Mouse (Mus musculus) C2C12 (cell line): Measurements from ENCODE around the gene C1qtnf1. TPM values are rescaled to one million over a fixed set of nuclear protein-coding genes. Genes with fewer than 3 reads are reported as not detected.
A peak's percentile ranks its signal among the peaks of the same experiment; 100 is the strongest.

ENCODE experiments used
- H3K27me3 ChIP-seq: one replicate; pipeline ENCODE4 v1.6.1; 2011; ENCODE audit not compliant: control insufficient read depth, insufficient read depth, insufficient read length
- H3K36me3 ChIP-seq: one replicate; pipeline ENCODE4 v1.6.1; 2011; ENCODE audit not compliant: control insufficient read depth, insufficient read depth
- H3K4me3 ChIP-seq: one replicate; pipeline ENCODE4 v1.5.1; 2011; ENCODE audit warnings: mild to moderate bottlenecking, control low read depth; ENCODE audit not compliant: poor library complexity, insufficient read depth, severe bottlenecking
- H3K79me2 ChIP-seq: one replicate; pipeline ENCODE4 v1.6.1; 2011; ENCODE audit not compliant: control insufficient read depth, insufficient read depth
- H3K79me3 ChIP-seq: one replicate; pipeline ENCODE4 v1.6.1; 2011; ENCODE audit warnings: low read depth, control low read depth
- H3ac ChIP-seq: one replicate; pipeline ENCODE3; 2011; ENCODE audit warnings: low read depth; ENCODE audit not compliant: control insufficient read depth, insufficient read length
- CEBPB ChIP-seq: IDR thresholded peaks from one replicate; pipeline ENCODE4 v1.6.1; 2011; ENCODE audit warnings: low read depth, mild to moderate bottlenecking, control low read depth, moderate library complexity
- CTCF ChIP-seq: IDR thresholded peaks from one replicate; pipeline ENCODE4 v1.5.1; 2011; ENCODE audit not compliant: control insufficient read depth, insufficient read depth, insufficient read length
- FOSL1 ChIP-seq: IDR thresholded peaks from one replicate; pipeline ENCODE4 v1.8.0; 2011; ENCODE audit warnings: mild to moderate bottlenecking, low read length; ENCODE audit not compliant: poor library complexity, insufficient read depth, severe bottlenecking
- MAX ChIP-seq: IDR thresholded peaks from one replicate; pipeline ENCODE4 v1.6.1; 2011; ENCODE audit warnings: mild to moderate bottlenecking, control low read depth
- MYOD1 ChIP-seq: IDR thresholded peaks from one replicate; pipeline ENCODE4 v1.6.1; 2011; ENCODE audit warnings: low read depth; ENCODE audit not compliant: control insufficient read depth, insufficient read length
- MYOG ChIP-seq: IDR thresholded peaks from one replicate; pipeline ENCODE4 v1.6.1; 2011; ENCODE audit not compliant: control insufficient read depth, insufficient read length; ENCODE audit errors: extremely low read depth
- USF1 ChIP-seq: IDR thresholded peaks from one replicate; pipeline ENCODE4 v1.6.1; 2011; ENCODE audit warnings: low read depth, mild to moderate bottlenecking, control low read depth, moderate library complexity
- polyA plus RNA-seq: library from polyadenylated mRNA; unstranded; fragments of >200 nt; fragmentation: generic; extraction: Trizol; gene quantifications from one replicate; pipeline ENCODE4 v1.2.1, GENCODE M21; 2012; ENCODE audit warnings: missing spikeins

Gene C1qtnf1
- polyA plus RNA-seq, 1 experiment: 2.0 TPM

DNA sequence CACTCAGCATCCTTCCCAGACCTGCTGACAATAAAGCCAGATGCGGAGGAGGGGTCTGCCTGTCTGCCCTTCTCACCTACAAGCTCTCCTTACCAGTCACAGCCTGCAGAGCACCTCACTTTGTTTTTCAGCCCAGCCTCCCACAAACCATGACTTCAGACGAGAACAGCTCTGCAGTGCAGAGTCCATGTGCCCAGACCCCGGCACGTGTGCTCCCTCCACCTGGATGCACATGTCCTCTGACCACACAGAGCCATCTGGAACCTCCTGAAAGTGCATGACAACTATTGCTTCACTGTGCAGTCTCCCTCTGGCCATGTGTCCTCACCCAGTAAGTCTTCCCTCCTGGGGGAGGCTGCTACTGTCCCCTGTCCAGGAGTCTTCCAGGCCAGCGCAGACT is 13.7 kb upstream of the C1qtnf1 start:
- Histone ChIP-seq H3K36me3 (peaks cover 26% of the 10 kb centered on the region), H3K27me3 (no peaks in the 10 kb centered on the region), H3K79me2 (peaks cover 28% of the 10 kb centered on the region), H3ac (no peak overlapping the region), H3K79me3 (peaks cover 11% of the 10 kb centered on the region), H3K4me3 (no peak overlapping the region)
- TF ChIP-seq MYOD1 (no peak), CTCF (no peak), FOSL1 (no peak), MYOG (no peak), MAX (no peak), USF1 (no peak), CEBPB (no peak)

GRCm38 (mm10) chr11:118415630-118416029 is 12.4 kb upstream of the C1qtnf1 start:
- Histone ChIP-seq H3K27me3 (no peaks in the 10 kb centered on the region), H3K4me3 (no peak overlapping the region), H3K79me2 (peaks cover 28% of the 10 kb centered on the region), H3ac (no peak overlapping the region), H3K79me3 (peaks cover 11% of the 10 kb centered on the region), H3K36me3 (peaks cover 13% of the 10 kb centered on the region)
- TF ChIP-seq CEBPB: no peak
- no peak for TF ChIP-seq MAX
- no peak for TF ChIP-seq MYOG
- no peak for TF ChIP-seq MYOD1
- TF ChIP-seq FOSL1: no peak
- no peak for TF ChIP-seq USF1
- TF ChIP-seq CTCF: no peak

DNA sequence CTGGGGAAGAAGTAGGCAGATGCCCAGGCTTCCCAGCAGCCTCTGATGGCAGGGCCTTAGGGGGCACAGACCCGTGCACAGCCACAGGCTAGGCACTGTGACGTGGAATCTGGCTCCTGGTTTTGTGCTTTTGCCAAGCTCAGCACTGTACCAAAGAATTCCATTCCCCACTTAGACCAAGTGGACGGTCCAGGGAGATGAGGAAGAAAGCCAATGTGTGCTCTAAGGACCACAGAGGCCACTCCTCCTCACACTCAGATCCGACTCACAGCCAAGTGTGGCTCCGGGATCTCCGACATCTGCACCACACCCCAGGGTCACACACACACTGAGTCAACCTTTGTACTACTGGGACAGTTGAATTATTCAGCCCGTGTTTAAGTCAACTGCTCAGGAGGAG is 12.0 kb upstream of the C1qtnf1 start:
- Histone ChIP-seq H3K27me3 (no peaks in the 10 kb centered on the region), H3K79me3 (peaks cover 11% of the 10 kb centered on the region), H3K36me3 (peaks cover 9% of the 10 kb centered on the region), H3K4me3 (no peak overlapping the region), H3K79me2 (peaks cover 28% of the 10 kb centered on the region), H3ac (no peak overlapping the region)
- TF ChIP-seq FOSL1: no peak
- TF ChIP-seq CTCF: no peak
- TF ChIP-seq MYOG: no peak
- TF ChIP-seq USF1: no peak
- TF ChIP-seq CEBPB: no peak
- no peak for TF ChIP-seq MYOD1
- no peak for TF ChIP-seq MAX

DNA sequence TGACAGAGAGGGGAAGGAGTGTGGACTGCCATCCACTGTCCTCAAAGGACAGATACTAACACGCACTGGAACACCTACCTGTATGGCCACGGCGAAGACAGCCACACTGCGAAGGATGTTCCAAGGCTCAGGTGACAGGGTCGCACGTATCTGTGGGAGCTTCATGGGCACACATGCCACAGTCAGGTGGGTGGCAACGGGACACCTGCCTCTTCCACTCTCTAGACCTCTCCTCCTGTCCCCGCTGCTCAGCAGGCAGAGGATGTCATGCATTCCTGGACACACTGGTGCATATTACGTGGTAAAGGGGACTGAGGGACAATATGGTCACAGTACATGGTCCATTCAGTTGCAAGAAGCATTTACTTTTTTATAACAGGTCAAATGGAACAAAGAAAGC is 10.5 kb upstream of the C1qtnf1 start:
- H3K79me3 ChIP-seq: peaks cover 11% of the 10 kb centered on the region
- H3K27me3 ChIP-seq: no peaks in the 10 kb centered on the region
- no peak overlapping the region for H3K4me3 ChIP-seq
- H3K79me2 ChIP-seq: peaks cover 28% of the 10 kb centered on the region
- peaks cover 9% of the 10 kb centered on the region for H3K36me3 ChIP-seq
- TF ChIP-seq MYOG (no peak), CEBPB (no peak), FOSL1 (no peak), USF1 (no peak), MYOD1 (no peak), CTCF (no peak), MAX (no peak)
- H3ac ChIP-seq: no peak overlapping the region

DNA sequence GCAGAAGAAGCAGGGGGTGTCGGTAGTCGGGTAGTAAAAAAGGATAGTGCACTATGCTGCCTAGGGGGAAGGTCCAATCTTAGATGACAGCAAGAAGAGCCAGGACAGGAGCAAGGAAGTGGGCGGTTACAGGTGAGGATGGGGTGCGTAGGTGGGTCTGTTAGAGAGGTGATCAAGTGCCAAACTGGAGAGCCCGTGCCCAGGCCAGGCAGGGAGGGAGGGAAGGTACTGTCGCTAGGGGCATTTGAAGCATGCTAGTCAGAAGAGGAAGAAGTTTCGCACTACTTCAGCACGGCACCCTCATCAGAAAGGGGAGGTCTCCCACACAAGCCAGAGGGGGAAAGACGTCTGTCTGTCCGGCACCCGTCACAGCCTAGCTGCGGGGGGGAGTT is 9.6 kb upstream of the C1qtnf1 start:
- Histone ChIP-seq H3K36me3 (peaks cover 9% of the 10 kb centered on the region), H3K27me3 (no peaks in the 10 kb centered on the region), H3K79me2 (peaks cover 28% of the 10 kb centered on the region), H3ac (peak overlapping the region; percentile 82), H3K4me3 (peak overlapping the region; percentile 81), H3K79me3 (peaks cover 11% of the 10 kb centered on the region)
- TF ChIP-seq MAX (no peak), CTCF (no peak), USF1 (no peak), MYOG (no peak), FOSL1 (no peak)

- Histone ChIP-seq H3K79me3 (peaks cover 11% of the 10 kb centered on the region), H3K36me3 (peaks cover 9% of the 10 kb centered on the region), H3K27me3 (no peaks in the 10 kb centered on the region), H3K4me3 (peak within 1 kb of the TSS; percentile 81), H3K79me2 (peaks cover 28% of the 10 kb centered on the region), H3ac (peak within 1 kb of the TSS; percentile 82)
- no peak for TF ChIP-seq CTCF
- TF ChIP-seq MYOG: no peak
- TF ChIP-seq MAX: peak; percentile 57
Observed at GRCm38 (mm10) chr11:118418834-118419504, 9.0 kb upstream of the C1qtnf1 start, which contains the start of gene Cant1. Gene Cant1, minus strand, starts transcription at chr11:118419086.
